Mouse (Mus musculus) v-Abl transformed pro-B cells (cell line): ENCODE data around the gene Slfn5.
"Not testable (repeated sequence)": the region's sequence is repeated elsewhere in the genome, so short reads cannot be mapped to it uniquely, and the experiment has no call there.

Experiments used
- in situ Hi-C, 2 experiments: fragments of 400-800 bp; cut with MboI; formaldehyde crosslinking; loops; one replicate each; pipeline ENCODE4 v1.15.1; 2025; ENCODE audit not compliant: unreplicated experiment in 2 of 2

Gene Slfn5

DNA sequence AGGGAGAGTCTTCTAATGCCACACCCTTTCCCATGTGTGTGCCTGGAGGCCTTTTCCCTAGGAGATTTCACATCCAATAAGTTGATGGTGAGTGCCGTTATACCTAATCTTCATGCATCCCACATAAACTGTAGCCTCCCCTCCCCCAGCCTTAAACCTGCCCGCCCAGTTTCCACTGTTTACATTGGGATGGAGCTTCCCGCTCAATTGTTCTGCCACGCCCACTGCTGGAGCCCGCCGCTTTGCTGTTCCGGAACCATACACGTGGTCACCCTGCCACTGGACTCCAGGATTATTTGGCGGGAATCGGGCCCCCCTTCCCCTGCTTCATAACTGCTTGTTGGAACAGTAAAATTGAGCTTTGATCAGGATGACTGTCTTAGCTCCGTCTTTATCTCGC lies 38.2 kb downstream of the Slfn5 start:
- in situ Hi-C loops: loop anchor here in 1 of 2 experiments (5.0 kb wide), 1 partner anchor 33 kb away; the partner anchor contains the start of gene Slfn8

DNA sequence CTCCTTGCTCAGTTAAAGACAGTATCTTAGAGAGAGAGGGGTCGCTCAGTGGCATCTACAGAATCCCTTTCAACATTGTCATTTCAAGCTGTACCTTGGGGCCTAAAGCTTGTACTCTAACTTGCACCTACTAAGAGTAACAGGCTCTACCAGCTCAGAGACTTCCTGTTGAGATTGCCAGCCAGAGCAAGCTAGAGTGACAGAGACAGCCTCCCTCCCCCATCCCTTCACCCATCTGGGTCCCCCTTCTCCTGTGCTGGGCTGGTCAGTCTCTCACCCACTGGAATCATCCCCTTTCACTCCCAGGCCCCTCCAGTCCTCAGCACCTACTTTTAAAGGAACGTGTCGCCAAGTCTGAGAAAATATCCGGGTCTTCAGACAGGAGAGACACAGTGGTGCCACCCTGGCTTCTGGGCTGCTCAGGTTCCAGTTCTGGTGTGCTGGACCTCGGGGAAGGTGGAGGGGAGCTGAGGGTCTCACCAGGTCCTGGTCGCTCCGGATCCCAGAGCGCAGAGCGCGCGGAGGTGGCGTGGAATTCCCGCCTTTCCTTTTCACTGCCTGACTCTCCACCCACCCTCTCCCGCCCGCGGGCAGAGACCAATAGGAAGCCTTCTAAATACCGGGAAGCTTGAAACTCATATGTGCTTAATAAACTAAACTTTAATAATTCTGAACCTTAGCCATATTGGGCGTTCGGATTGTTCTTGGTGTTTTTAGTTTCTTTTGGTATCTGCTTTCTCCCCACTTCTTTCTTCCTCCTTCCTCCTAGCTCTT lies 39.6 kb downstream of the Slfn5 start:
- in situ Hi-C loops: not testable (repeated sequence)

DNA sequence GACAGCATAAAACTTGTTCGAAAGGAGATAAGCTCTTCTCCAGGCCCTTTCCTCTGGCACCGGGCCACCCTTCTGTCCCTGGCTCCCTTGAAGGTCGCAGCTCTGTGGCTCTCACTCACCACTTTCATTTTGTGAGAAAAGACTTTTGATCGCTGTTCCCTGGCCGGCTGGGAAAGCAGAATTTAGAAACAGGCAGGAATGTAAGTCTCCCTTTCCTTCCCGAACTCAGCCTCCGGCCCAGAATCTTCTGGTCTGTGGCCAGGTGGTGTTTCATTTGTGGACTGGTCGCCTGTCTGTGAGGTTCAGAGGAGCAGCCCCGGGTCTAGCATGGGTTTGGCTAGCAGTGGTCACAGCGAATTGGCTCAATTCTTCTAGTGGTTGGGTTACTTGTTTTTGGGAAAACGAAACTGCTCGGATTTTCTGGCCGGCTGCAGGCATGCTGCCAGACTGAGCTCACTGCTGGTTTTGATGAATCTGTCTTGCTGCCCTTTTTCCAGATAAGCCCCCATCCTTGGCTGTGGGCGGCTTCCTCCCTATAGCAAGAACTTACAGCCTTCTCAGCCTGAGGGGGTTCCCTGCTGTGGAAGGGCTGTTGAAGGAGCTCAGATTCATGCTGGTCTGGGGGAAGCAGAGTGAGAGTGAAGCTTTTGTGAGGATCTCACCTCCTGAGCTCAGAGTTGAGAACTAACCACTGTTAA lies 40.5 kb downstream of the Slfn5 start, which contains the start of gene Slfn9:
Slfn9 (minus strand) TSS at position 362 of the 698 bp plus-strand sequence.
- in situ Hi-C loops: no loop called here

DNA sequence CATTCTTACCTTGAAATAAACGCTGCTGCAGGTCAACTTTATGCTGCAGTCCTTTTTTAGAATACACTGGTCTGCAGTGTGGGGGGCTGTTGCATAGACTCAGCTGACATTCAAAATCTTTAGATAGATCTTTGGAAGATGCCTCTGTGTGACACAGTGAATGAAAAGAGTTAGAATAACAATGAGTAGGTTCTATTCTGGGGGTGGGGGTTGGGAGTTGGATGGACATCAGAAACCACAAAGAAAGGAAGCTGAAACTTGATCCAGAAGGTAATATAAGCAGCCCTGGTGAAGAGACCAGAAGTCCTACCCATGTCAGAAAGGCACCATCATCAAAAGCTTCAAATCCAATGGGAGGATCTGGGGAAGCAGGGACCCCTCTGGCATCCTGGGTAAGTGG lies 62.2 kb downstream of the Slfn5 start:
- in situ Hi-C loops: no loop called here
